Mouse (Mus musculus) CD4-positive, CD25-positive, alpha-beta regulatory T cell, adult 4 months (primary cell): ENCODE measurements around the gene Gipc2. TPM values are rescaled to one million over a fixed set of nuclear protein-coding genes. Genes with fewer than 3 reads are reported as not detected.
"Not testable (repeated sequence)": the region's sequence is repeated elsewhere in the genome, so short reads cannot be mapped to it uniquely, and the experiment has no call there.

ENCODE experiments used
- ATAC-seq: one replicate; pipeline ENCODE4 v1.8.0; 2017
- polyA plus RNA-seq, 2 experiments: library from polyadenylated mRNA; unstranded; fragments of 100-300 nt; shearing (Covaris generic); gene quantifications; one replicate each; pipeline ENCODE4 v1.2.1; 2017

Gipc2 gene
- polyA plus RNA-seq, 2 experiments from 2014 or later = not detected

GRCm38 (mm10) chr3:152153152-152153551, 12.9 kb downstream of the Gipc2 start:
- ATAC-seq = no peak

- ATAC-seq = no peak
These were observed 13.6 kb downstream of the Gipc2 start for GRCm38 (mm10) chr3:152152483-152152804.

GRCm38 (mm10) chr3:152151725-152152482, 14.1 kb downstream of the Gipc2 start:
- ATAC-seq = no peak

GRCm38 (mm10) chr3:152149863-152150262, 16.2 kb downstream of the Gipc2 start:
- ATAC-seq = no peak

GRCm38 (mm10) chr3:152149449-152149848, 16.6 kb downstream of the Gipc2 start:
- no peak for ATAC-seq

GRCm38 (mm10) chr3:152147085-152147831, 18.8 kb downstream of the Gipc2 start:
- no peak for ATAC-seq

- ATAC-seq = no peak
These were observed 20.8 kb downstream of the Gipc2 start for GRCm38 (mm10) chr3:152145186-152145585.

- no peak for ATAC-seq
These were observed 22.9 kb downstream of the Gipc2 start for GRCm38 (mm10) chr3:152142989-152143695.

- no peak for ATAC-seq
These were observed 23.9 kb downstream of the Gipc2 start for GRCm38 (mm10) chr3:152142146-152142545.

- ATAC-seq = not testable (repeated sequence)
These were observed 26.7 kb downstream of the Gipc2 start for GRCm38 (mm10) chr3:152139308-152139707.

- not testable (repeated sequence) for ATAC-seq
These were observed 29.9 kb downstream of the Gipc2 start for GRCm38 (mm10) chr3:152136106-152136505.

GRCm38 (mm10) chr3:152133621-152134020, 32.4 kb downstream of the Gipc2 start:
- ATAC-seq = no peak

- no peak for ATAC-seq
These were observed 35.1 kb downstream of the Gipc2 start for GRCm38 (mm10) chr3:152130963-152131362.

GRCm38 (mm10) chr3:152129426-152129825, 36.6 kb downstream of the Gipc2 start:
- ATAC-seq = not testable (repeated sequence)

- ATAC-seq = no peak
These were observed 37.4 kb downstream of the Gipc2 start for GRCm38 (mm10) chr3:152128631-152129030.

- ATAC-seq = no peak
These were observed 38.9 kb downstream of the Gipc2 start for GRCm38 (mm10) chr3:152127144-152127543.

- ATAC-seq = no peak
These were observed 43.3 kb downstream of the Gipc2 start for GRCm38 (mm10) chr3:152122720-152123119.

- no peak for ATAC-seq
These were observed 43.9 kb downstream of the Gipc2 start for GRCm38 (mm10) chr3:152122101-152122500.

- ATAC-seq = no peak
These were observed 44.6 kb downstream of the Gipc2 start for GRCm38 (mm10) chr3:152121169-152122009.

GRCm38 (mm10) chr3:152119987-152120386, 46.0 kb downstream of the Gipc2 start:
- no peak for ATAC-seq

- ATAC-seq = no peak
These were observed 48.1 kb downstream of the Gipc2 start for GRCm38 (mm10) chr3:152117941-152118340.

GRCm38 (mm10) chr3:152116140-152116539, 49.9 kb downstream of the Gipc2 start:
- no peak for ATAC-seq
